Mouse (Mus musculus): ENCODE data around the gene Ppp1r12b. TPM values are rescaled to one million over a fixed set of nuclear protein-coding genes. Genes with fewer than 3 reads are reported as not detected.

Ppp1r12b gene
- total and polyA plus RNA-seq, 3 experiments: 4.7 to 7.8 TPM; not detected in 1

DNA sequence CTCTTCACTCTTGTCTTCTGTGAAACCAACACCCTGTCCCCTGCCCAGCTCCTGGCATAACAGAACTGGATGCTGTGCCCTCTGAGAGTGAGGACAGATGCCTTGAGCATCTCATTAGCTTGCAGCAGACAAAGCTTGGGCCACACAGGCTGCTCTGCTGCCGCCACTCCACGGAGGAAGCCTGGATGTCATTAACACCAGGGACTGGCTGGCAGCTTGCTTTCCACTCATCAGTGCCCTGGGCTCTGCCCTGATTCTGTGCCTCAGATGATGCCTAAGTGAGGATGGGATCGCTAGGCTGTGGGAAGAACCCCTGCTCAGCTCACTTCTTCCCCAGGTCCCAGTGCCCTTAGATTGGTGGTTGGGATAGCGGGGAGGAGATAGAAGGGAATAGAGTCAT is 39.7 kb upstream of the Ppp1r12b start:
- Histone ChIP-seq H3K4me1 (ENCODE audit: control insufficient read depth in 1 of 2, insufficient read depth in 2 of 2, low read length in 2 of 2) (peaks cover 0 to 3% of the 10 kb centered on the region in 2 experiments; a peak in 3 of 4 replicates), H3K36me3 (ENCODE audit: control insufficient read depth in 1 of 2, insufficient read depth in 2 of 2, low read length in 2 of 2) (no peaks in the 10 kb centered on the region), H3K4me3 (ENCODE audit: control insufficient read depth in 1 of 2, insufficient read depth in 1 of 2, low read depth in 2 of 2, low read length in 2 of 2) (no peak overlapping the region), H3K9ac (ENCODE audit: control insufficient read depth, low read depth, low read length, poor library complexity, severe bottlenecking) (no peak overlapping the region), H3K9me3 (replicated peaks; ENCODE audit: insufficient read depth, low read length) (no peaks in the 10 kb centered on the region), H3K27ac (ENCODE audit: control insufficient read depth, low read depth, low read length) (no peak overlapping the region), H3K79me2 (ENCODE audit: control insufficient read depth, insufficient read depth, low read length, poor library complexity) (no peaks in the 10 kb centered on the region), H3K27me3 (ENCODE audit: control insufficient read depth in 1 of 2, insufficient read depth in 2 of 2, low read length in 2 of 2) (peaks cover 1 to 2% of the 10 kb centered on the region in 2 experiments; a peak in 2 of 4 replicates)
- TF ChIP-seq RAD21 (IDR thresholded peaks at IDR 0.05; ENCODE audit: low read depth, low read length) (no peak), GATA1 (IDR thresholded peaks at IDR 0.05; ENCODE audit: low read depth, low read length) (no peak), EP300 (IDR thresholded peaks at IDR 0.05; ENCODE audit: low read depth in 1 of 2, low read length in 2 of 2) (no peak), ZKSCAN1 (IDR thresholded peaks at IDR 0.05; ENCODE audit: low read depth, low read length) (no peak), POLR2AphosphoS2 (IDR thresholded peaks at IDR 0.05; ENCODE audit: low read length) (no peak), SMC3 (IDR thresholded peaks at IDR 0.05; ENCODE audit: low read depth, low read length) (no peak)
- no peak for DNase-seq (ENCODE audit: low read depth, low spot score)

DNA sequence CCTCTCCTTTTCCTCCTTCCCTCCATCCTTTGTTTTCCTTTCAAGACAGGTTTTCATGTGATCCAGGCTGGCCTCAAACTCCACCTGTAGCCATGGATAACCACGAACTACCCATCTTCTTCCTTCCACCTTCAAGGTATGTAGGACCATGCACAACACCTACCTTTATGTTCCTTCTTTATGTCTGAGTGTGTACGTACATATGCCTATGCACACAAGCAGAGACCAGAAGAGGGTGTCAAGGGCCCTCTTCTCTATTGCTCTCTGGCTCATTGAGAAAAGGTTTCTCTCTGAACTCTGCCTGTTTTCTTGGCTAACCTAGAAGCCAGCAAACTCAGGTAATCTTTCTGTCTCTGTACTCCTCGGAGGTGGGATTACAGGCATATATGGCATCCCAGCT is 39.0 kb upstream of the Ppp1r12b start:
- no peak overlapping the region for H3K9ac ChIP-seq (ENCODE audit: control insufficient read depth, low read depth, low read length, poor library complexity, severe bottlenecking)
- peaks cover 1 to 2% of the 10 kb centered on the region in 2 experiments; a peak in 2 of 4 replicates for H3K27me3 ChIP-seq (ENCODE audit: control insufficient read depth in 1 of 2, insufficient read depth in 2 of 2, low read length in 2 of 2)
- H3K27ac ChIP-seq (ENCODE audit: control insufficient read depth, low read depth, low read length): no peak overlapping the region
- no peaks in the 10 kb centered on the region for H3K9me3 ChIP-seq (replicated peaks; ENCODE audit: insufficient read depth, low read length)
- H3K4me1 ChIP-seq (ENCODE audit: control insufficient read depth in 1 of 2, insufficient read depth in 2 of 2, low read length in 2 of 2): no peaks in the 10 kb centered on the region
- no peak for DNase-seq (ENCODE audit: low read depth, low spot score)
- H3K36me3 ChIP-seq (ENCODE audit: control insufficient read depth in 1 of 2, insufficient read depth in 2 of 2, low read length in 2 of 2): no peaks in the 10 kb centered on the region
- no peak for TF ChIP-seq MAFK (IDR thresholded peaks at IDR 0.05; ENCODE audit: borderline replicate concordance, low read depth, low read length)
- no peak for TF ChIP-seq MYC (IDR thresholded peaks at IDR 0.05; ENCODE audit: low read depth, low read length)
- no peak for TF ChIP-seq HCFC1 (IDR thresholded peaks at IDR 0.05; ENCODE audit: low read depth, low read length)
- no peak for TF ChIP-seq SMC3 (IDR thresholded peaks at IDR 0.05; ENCODE audit: low read depth, low read length)
- TF ChIP-seq NELFE (IDR thresholded peaks at IDR 0.05; ENCODE audit: low read depth, low read length): no peak
- no peak for TF ChIP-seq CHD1 (IDR thresholded peaks at IDR 0.05; ENCODE audit: low read depth, low read length)
- no peak for TF ChIP-seq TAL1 (IDR thresholded peaks at IDR 0.05; ENCODE audit: low read length)
- TF ChIP-seq ZNF384 (IDR thresholded peaks at IDR 0.05; ENCODE audit: low read depth, low read length): no peak
- TF ChIP-seq NRF1 (IDR thresholded peaks at IDR 0.05; ENCODE audit: insufficient read depth, low read depth, low read length, poor library complexity, severe bottlenecking): no peak
- TF ChIP-seq ZKSCAN1 (IDR thresholded peaks at IDR 0.05; ENCODE audit: low read depth, low read length): no peak
- TF ChIP-seq RAD21 (IDR thresholded peaks at IDR 0.05; ENCODE audit: low read depth, low read length): no peak
- TF ChIP-seq ETS1 (IDR thresholded peaks at IDR 0.05; ENCODE audit: low read depth, low read length): no peak
- no peak for TF ChIP-seq RCOR1 (IDR thresholded peaks at IDR 0.05; ENCODE audit: low read depth, low read length)
- no peaks in the 10 kb centered on the region for H3K79me2 ChIP-seq (ENCODE audit: control insufficient read depth, insufficient read depth, low read length, poor library complexity)
- no peak overlapping the region for H3K4me3 ChIP-seq (ENCODE audit: control insufficient read depth in 1 of 2, insufficient read depth in 1 of 2, low read depth in 2 of 2, low read length in 2 of 2)

Measured in MEL (cell line).